Mouse (Mus musculus): ENCODE measurements at regions not wholly inside any gene's neighbourhood (a gene's known extent, or its start where the extent isn't known, plus 50 kb on each side); places are given as distances from the start of the nearest gene placed in this dataset.

DNA sequence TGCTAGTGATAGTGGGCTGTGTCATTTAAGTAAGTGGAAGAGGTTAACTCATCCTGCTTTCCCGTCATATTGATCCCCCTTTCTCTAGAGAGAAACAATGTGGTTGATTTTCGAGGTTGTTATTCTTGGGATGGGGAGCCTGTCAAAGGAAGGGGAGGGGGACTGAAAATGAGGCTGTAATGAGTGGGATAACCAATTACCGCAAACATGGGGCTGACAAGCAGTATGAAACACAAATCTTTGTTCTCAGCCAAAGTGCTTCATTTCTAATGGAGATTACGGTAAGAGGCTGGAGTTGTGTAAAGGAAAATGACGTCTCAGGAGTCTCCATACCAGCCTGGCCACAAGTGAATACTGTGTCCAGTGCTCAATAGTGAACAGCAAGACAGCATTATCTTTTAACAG, 301.9 kb upstream of the Nr5a2 start:
- TF ChIP-seq GATA1 (IDR thresholded peaks at IDR 0.05; ENCODE audit: borderline replicate concordance, low read length) (no peak), FLI1 (IDR thresholded peaks at IDR 0.05; ENCODE audit: low read length) (no peak)
